Mouse (Mus musculus): ENCODE data around the gene Ankrd13c.

Ankrd13c gene

GRCm38 (mm10) chr3:157955466-157955865, 8.4 kb downstream of the Ankrd13c start:
- no peak for DNase-seq (ENCODE audit: low spot score in 2 of 2)

- DNase-seq (ENCODE audit: low spot score in 2 of 2) = no peak
Observed at GRCm38 (mm10) chr3:157956201-157956600, 9.2 kb downstream of the Ankrd13c start.

GRCm38 (mm10) chr3:157957320-157957719, 10.3 kb downstream of the Ankrd13c start:
- no peak for DNase-seq (ENCODE audit: low spot score in 2 of 2)

GRCm38 (mm10) chr3:157971151-157971550, 24.1 kb downstream of the Ankrd13c start:
- DNase-seq (ENCODE audit: low spot score in 2 of 2) = no peak

GRCm38 (mm10) chr3:157973236-157973635, 26.2 kb downstream of the Ankrd13c start:
- no peak for DNase-seq (ENCODE audit: low spot score in 2 of 2)

- no peak for DNase-seq (ENCODE audit: low spot score in 2 of 2)
Observed at GRCm38 (mm10) chr3:157979619-157980018, 32.6 kb downstream of the Ankrd13c start.

GRCm38 (mm10) chr3:157993322-157993721, 46.3 kb downstream of the Ankrd13c start:
- DNase-seq (ENCODE audit: low spot score in 2 of 2) = no peak

- no peak for DNase-seq (ENCODE audit: low spot score in 2 of 2)
Observed at GRCm38 (mm10) chr3:157995726-157996125, 48.7 kb downstream of the Ankrd13c start.

- DNase-seq (ENCODE audit: low spot score in 2 of 2) = no peak
Observed at GRCm38 (mm10) chr3:157998742-157999369, 51.8 kb downstream of the Ankrd13c start.

- DNase-seq (ENCODE audit: low spot score in 2 of 2) = no peak
Observed at GRCm38 (mm10) chr3:158008647-158009046, 61.6 kb downstream of the Ankrd13c start.

- no peak for DNase-seq (ENCODE audit: low spot score in 2 of 2)
Observed at GRCm38 (mm10) chr3:158009762-158010320, 62.8 kb downstream of the Ankrd13c start.

GRCm38 (mm10) chr3:158031371-158031925, 84.4 kb downstream of the Ankrd13c start:
- peak; percentile 82 to 88 for DNase-seq (ENCODE audit: low spot score in 2 of 2)

GRCm38 (mm10) chr3:158032106-158032505, 85.1 kb downstream of the Ankrd13c start:
- DNase-seq (ENCODE audit: low spot score in 2 of 2) = no peak

GRCm38 (mm10) chr3:158035866-158036265, 88.8 kb downstream of the Ankrd13c start:
- no peak for DNase-seq (ENCODE audit: low spot score in 2 of 2)

- peak; percentile 86 to 93 for DNase-seq (ENCODE audit: low spot score in 2 of 2)
Observed at GRCm38 (mm10) chr3:158036329-158036988, 89.4 kb downstream of the Ankrd13c start, which contains the start of the genes Srsf11 and Lrrc40. Gene Srsf11, minus strand, starts transcription at chr3:158036639. Gene Lrrc40, plus strand, starts transcription at chr3:158036662.

GRCm38 (mm10) chr3:158038106-158038505, 91.1 kb downstream of the Ankrd13c start:
- no peak for DNase-seq (ENCODE audit: low spot score in 2 of 2)

- no peak for DNase-seq (ENCODE audit: low spot score in 2 of 2)
Observed at GRCm38 (mm10) chr3:158040755-158041154, 93.7 kb downstream of the Ankrd13c start.

- DNase-seq (ENCODE audit: low spot score in 2 of 2) = no peak
Observed at GRCm38 (mm10) chr3:158049508-158049907, 102.5 kb downstream of the Ankrd13c start.

Measured in spleen, postnatal 14 days (tissue).